Mouse (Mus musculus) small intestine, adult 2 months (tissue): Measurements from ENCODE around the gene Gfra1.

Source experiments
- CTCF ChIP-seq: fragments of 200-500 bp; IDR thresholded peaks from 2 replicates; pipeline ENCODE4 v1.5.1; 2012; ENCODE audit warnings: low read depth, mild to moderate bottlenecking, control low read depth, inconsistent platforms, low read length, moderate library complexity, mixed read lengths; ENCODE audit not compliant: insufficient replicate concordance, insufficient read length; ENCODE audit errors: extremely low read depth
- POLR2A ChIP-seq: fragments of 200-500 bp; IDR thresholded peaks from 2 replicates; pipeline ENCODE4 v1.6.1; 2012; ENCODE audit warnings: low read depth, mild to moderate bottlenecking, control low read depth, inconsistent platforms, low read length, moderate library complexity

GRCm38 (mm10) chr19:58312492-58312891 lies 143.2 kb downstream of the Gfra1 start:
- no peak for TF ChIP-seq POLR2A
- no peak for TF ChIP-seq CTCF
